Mouse (Mus musculus): ENCODE results near the gene Fam172a. TPM values are rescaled to one million over a fixed set of nuclear protein-coding genes. Genes with fewer than 3 reads are reported as not detected.

The Fam172a gene
- polyA plus RNA-seq, 1 experiment from 2014 or later = 18.8 TPM

DNA sequence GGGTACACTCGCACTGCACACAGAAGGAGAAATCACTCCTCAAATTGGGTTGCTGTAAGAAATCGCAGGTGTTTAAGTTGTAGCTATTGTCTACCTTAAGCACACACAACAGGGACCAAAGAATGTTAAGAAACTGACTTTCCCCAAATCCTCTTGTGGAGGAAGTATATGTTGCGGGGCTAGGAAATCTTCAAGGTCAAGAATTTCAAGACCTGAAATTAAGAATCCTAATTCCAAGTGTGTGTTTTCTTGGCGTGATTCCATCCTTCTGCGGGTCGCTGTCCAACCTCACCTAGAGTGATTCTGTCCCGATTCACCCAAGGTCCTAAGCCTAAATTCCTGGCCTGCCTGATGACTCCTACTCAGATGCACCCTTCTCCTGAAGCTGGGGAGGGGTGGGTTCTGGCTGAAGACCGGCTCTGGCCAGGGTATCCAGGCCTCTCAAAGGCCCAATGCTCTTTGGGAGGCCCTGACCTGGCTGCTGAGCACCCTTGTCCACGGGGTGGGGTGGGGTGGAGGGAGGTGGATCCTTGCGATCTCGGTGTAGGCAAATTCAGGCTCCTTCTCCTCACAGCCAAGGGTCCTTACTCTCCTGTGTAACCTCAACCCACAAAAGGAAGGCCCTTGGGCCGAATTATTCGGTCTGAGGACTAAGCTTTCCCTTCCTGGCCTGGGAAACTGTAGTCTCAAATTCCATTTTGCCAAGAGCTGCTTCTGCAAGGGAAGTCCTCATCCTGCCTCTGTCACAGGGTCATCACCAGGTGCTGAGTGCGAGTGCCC is 509.6 kb downstream of the Fam172a start:
- H3K9ac ChIP-seq (ENCODE audit: low read depth, low read length) = no peak overlapping the region
- ATAC-seq (replicated peaks; ENCODE audit: insufficient number of reproducible peaks, low FRiP score, low TSS enrichment) = no peak
- H3K27me3 ChIP-seq (ENCODE audit: control insufficient read depth, insufficient read depth, low read length) = peaks cover 56% of the 10 kb centered on the region
- H3K9me3 ChIP-seq (replicated peaks; ENCODE audit: control insufficient read depth, low read length) = no peaks in the 10 kb centered on the region
- no peak overlapping the region for H3K4me3 ChIP-seq (ENCODE audit: low read depth, low read length)
- no peak overlapping the region for H3K27ac ChIP-seq (ENCODE audit: low read depth, low read length)
- WGBS (ENCODE audit: insufficient replicate concordance) = 17% methylated on average over 14 of the region's 14 CpGs
- peaks cover 8% of the 10 kb centered on the region; the same call in 1 of the 2 replicates for H3K4me1 ChIP-seq (ENCODE audit: control insufficient read depth, insufficient read depth, low read length)
- H3K4me2 ChIP-seq = no peak overlapping the region
- no peaks in the 10 kb centered on the region for H3K36me3 ChIP-seq (ENCODE audit: control insufficient read depth, insufficient read depth, low read length)

DNA sequence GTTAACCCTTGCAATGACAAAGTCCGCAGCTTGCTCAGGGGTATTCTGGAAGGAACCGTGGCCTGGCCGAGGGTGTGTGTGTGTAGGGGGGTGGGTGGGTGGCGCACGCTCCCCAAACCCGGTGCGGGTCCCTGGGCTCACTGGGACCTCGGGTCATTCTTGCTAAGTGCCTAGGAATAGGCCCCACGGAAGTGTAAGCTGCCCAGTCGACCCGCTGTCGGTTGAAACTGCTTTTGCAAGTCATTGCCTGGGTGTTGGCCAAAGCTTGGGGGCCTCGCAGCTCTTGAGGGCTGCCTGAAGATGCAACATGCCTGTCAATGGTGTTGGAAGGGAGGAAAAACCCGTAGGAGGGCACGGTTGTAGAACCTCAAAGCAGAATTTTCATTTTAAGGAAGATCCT is 510.3 kb downstream of the Fam172a start:
- Histone ChIP-seq H3K27ac (ENCODE audit: low read depth, low read length) (no peak overlapping the region), H3K36me3 (ENCODE audit: control insufficient read depth, insufficient read depth, low read length) (no peaks in the 10 kb centered on the region), H3K4me1 (ENCODE audit: control insufficient read depth, insufficient read depth, low read length) (peaks cover 8% of the 10 kb centered on the region; the same call in 1 of the 2 replicates), H3K9ac (ENCODE audit: low read depth, low read length) (no peak overlapping the region), H3K4me3 (ENCODE audit: low read depth, low read length) (no peak overlapping the region), H3K9me3 (replicated peaks; ENCODE audit: control insufficient read depth, low read length) (no peaks in the 10 kb centered on the region), H3K4me2 (no peak overlapping the region), H3K27me3 (ENCODE audit: control insufficient read depth, insufficient read depth, low read length) (peaks cover 53% of the 10 kb centered on the region)
- ATAC-seq (replicated peaks; ENCODE audit: insufficient number of reproducible peaks, low FRiP score, low TSS enrichment) = no peak
- WGBS (ENCODE audit: insufficient replicate concordance) = 31% methylated on average over 15 of the region's 15 CpGs

- Histone ChIP-seq H3K4me3 (ENCODE audit: low read depth, low read length) (no peak overlapping the region), H3K9me3 (replicated peaks; ENCODE audit: control insufficient read depth, low read length) (no peaks in the 10 kb centered on the region), H3K27ac (ENCODE audit: low read depth, low read length) (no peak overlapping the region), H3K4me2 (no peak overlapping the region), H3K27me3 (ENCODE audit: control insufficient read depth, insufficient read depth, low read length) (peaks cover 47% of the 10 kb centered on the region), H3K36me3 (ENCODE audit: control insufficient read depth, insufficient read depth, low read length) (no peaks in the 10 kb centered on the region), H3K9ac (ENCODE audit: low read depth, low read length) (no peak overlapping the region), H3K4me1 (ENCODE audit: control insufficient read depth, insufficient read depth, low read length) (0 out of 2 replicates have a peak, but pooled peaks cover 5% of the 10 kb centered on the region)
- no peak for ATAC-seq (replicated peaks; ENCODE audit: insufficient number of reproducible peaks, low FRiP score, low TSS enrichment)
- 57% methylated on average over 2 of the region's 2 CpGs for WGBS (ENCODE audit: insufficient replicate concordance)
Observed at GRCm38 (mm10) chr13:78213155-78213554, 511.3 kb downstream of the Fam172a start.

GRCm38 (mm10) chr13:78215223-78215622 is 513.4 kb downstream of the Fam172a start:
- no peak overlapping the region for H3K27ac ChIP-seq (ENCODE audit: low read depth, low read length)
- 55% methylated on average over 2 of the region's 2 CpGs for WGBS (ENCODE audit: insufficient replicate concordance)
- no peaks in the 10 kb centered on the region for H3K9me3 ChIP-seq (replicated peaks; ENCODE audit: control insufficient read depth, low read length)
- H3K27me3 ChIP-seq (ENCODE audit: control insufficient read depth, insufficient read depth, low read length) = peaks cover 29% of the 10 kb centered on the region
- H3K9ac ChIP-seq (ENCODE audit: low read depth, low read length) = no peak overlapping the region
- no peak for ATAC-seq (replicated peaks; ENCODE audit: insufficient number of reproducible peaks, low FRiP score, low TSS enrichment)
- H3K4me2 ChIP-seq = no peak overlapping the region
- no peaks in the 10 kb centered on the region for H3K4me1 ChIP-seq (ENCODE audit: control insufficient read depth, insufficient read depth, low read length)
- H3K4me3 ChIP-seq (ENCODE audit: low read depth, low read length) = no peak overlapping the region
- H3K36me3 ChIP-seq (ENCODE audit: control insufficient read depth, insufficient read depth, low read length) = no peaks in the 10 kb centered on the region

Data from heart, embryonic 11.5 days (tissue).